Mouse (Mus musculus) midbrain, embryonic 11.5 days (tissue): ENCODE results near the gene Abcg1. TPM values are rescaled to one million over a fixed set of nuclear protein-coding genes. Genes with fewer than 3 reads are reported as not detected.
A peak's percentile ranks its signal among the peaks of the same experiment; 100 is the strongest.

Experiments
- ATAC-seq: fragments of 200-750 bp; cut with Nextera tagmentation; 2 replicates; pipeline ENCODE4 v1.8.0; 2017; ENCODE audit warnings: moderate TSS enrichment, moderate library complexity; ENCODE audit not compliant: low FRiP score
- DNase-seq: peaks from one replicate; pipeline ENCODE4 v3.0.0; 2015; ENCODE audit warnings: low spot score; ENCODE audit errors: missing footprints
- H3K27ac ChIP-seq: fragments of 300-500 bp; sonication (generic); 2 replicates; pipeline ENCODE4 v1.5.1; 2014; ENCODE audit warnings: low read depth, low read length
- H3K27me3 ChIP-seq: fragments of 300-500 bp; sonication (generic); 2 replicates; pipeline ENCODE4 v1.6.1; 2014; ENCODE audit warnings: mild to moderate bottlenecking, low read length, moderate library complexity, mixed read lengths; ENCODE audit not compliant: control insufficient read depth, insufficient read depth
- H3K36me3 ChIP-seq: fragments of 300-500 bp; sonication (generic); 2 replicates; pipeline ENCODE4 v1.6.1; 2014; ENCODE audit warnings: mild to moderate bottlenecking, low read length, moderate library complexity, mixed read lengths; ENCODE audit not compliant: control insufficient read depth, insufficient read depth
- H3K4me1 ChIP-seq: fragments of 300-500 bp; sonication (generic); 2 replicates; pipeline ENCODE4 v1.6.1; 2014; ENCODE audit warnings: low read length; ENCODE audit not compliant: control insufficient read depth, insufficient read depth
- H3K4me2 ChIP-seq: fragments of 300-500 bp; sonication (generic); 2 replicates; pipeline ENCODE4 v1.6.1; 2014; ENCODE audit warnings: mild to moderate bottlenecking, moderate library complexity
- H3K4me3 ChIP-seq: fragments of 300-500 bp; sonication (generic); 2 replicates; pipeline ENCODE4 v1.5.1; 2014; ENCODE audit warnings: low read depth, low read length
- H3K9ac ChIP-seq: fragments of 300-500 bp; sonication (generic); 2 replicates; pipeline ENCODE4 v1.6.1; 2014; ENCODE audit warnings: low read length
- H3K9me3 ChIP-seq: fragments of 300-500 bp; sonication (generic); 2 replicates; pipeline ENCODE4 v1.6.1; 2016; ENCODE audit warnings: low read length; ENCODE audit not compliant: control insufficient read depth
- WGBS: fragments of 180-500 bp; shearing (Covaris S2); extraction: QIAGEN DNeasy Blood & Tissue Kit; methylation state at CpG from one replicate; pipeline ENCODE4 v1.1.7; 2014; 5-methylcytosine and 5-hydroxymethylcytosine counted together
- polyA plus RNA-seq: library from polyadenylated mRNA; unstranded; fragments of >200 nt; fragmentation: Nextera tagmentation; extraction: Ambion mirVana; gene quantifications from 2 replicates; pipeline ENCODE4 v1.2.1, GENCODE M21; 2014

Abcg1 gene
- polyA plus RNA-seq, 1 experiment from 2014 or later, result 10.4 TPM

DNA sequence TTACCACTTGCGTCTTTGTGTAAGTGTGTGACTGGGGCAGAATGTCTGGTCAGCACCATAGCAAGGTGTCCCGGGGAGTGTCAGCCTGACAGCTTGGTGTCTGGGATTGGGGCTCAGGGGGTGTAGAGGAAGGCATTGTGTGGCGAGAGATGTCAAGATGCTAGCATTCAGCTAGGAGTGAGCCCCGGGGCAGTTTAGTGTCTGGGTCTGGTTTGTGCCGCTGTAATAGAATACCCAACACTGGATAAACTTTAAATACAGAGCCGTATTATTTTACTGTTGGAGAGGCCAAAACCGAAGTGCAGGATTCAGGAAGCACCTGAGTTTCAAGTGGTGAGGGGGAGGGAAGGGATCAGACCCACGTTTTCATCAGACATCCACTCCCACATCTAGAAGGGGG lies 20.1 kb upstream of the Abcg1 start:
- no peaks in the 10 kb centered on the region for H3K36me3 ChIP-seq
- DNase-seq (peak; percentile 28), ATAC-seq (no peak)
- H3K9ac ChIP-seq, result no peak overlapping the region
- H3K4me3 ChIP-seq, result no peak overlapping the region
- H3K27me3 ChIP-seq, result no peaks in the 10 kb centered on the region
- 86% methylated on average over 8 of the region's 8 CpGs for WGBS
- H3K9me3 ChIP-seq, result no peaks in the 10 kb centered on the region
- H3K4me2 ChIP-seq, result no peak overlapping the region
- H3K27ac ChIP-seq, result no peak overlapping the region
- no peaks in the 10 kb centered on the region for H3K4me1 ChIP-seq

DNA sequence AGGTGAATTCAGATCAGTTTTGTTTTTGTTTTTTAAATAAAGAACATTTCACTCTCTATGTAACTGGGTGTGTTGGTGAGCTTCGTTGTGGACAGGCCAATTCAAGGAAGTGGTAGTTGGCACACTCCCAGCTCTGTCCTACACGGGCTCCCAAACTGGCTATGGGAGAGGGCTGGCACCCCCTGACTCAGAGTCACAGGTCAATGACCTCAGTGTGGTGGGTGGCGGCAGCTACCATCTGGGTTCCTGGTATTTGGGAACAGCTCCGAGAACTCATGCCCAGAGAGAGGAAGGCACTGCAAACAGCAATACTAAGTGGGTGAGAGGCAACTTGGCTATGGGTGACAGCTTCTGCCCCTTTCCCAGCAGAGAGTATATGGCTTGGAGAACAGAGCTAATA lies 19.1 kb upstream of the Abcg1 start:
- Histone ChIP-seq H3K36me3 (no peaks in the 10 kb centered on the region), H3K27ac (no peak overlapping the region)

DNA sequence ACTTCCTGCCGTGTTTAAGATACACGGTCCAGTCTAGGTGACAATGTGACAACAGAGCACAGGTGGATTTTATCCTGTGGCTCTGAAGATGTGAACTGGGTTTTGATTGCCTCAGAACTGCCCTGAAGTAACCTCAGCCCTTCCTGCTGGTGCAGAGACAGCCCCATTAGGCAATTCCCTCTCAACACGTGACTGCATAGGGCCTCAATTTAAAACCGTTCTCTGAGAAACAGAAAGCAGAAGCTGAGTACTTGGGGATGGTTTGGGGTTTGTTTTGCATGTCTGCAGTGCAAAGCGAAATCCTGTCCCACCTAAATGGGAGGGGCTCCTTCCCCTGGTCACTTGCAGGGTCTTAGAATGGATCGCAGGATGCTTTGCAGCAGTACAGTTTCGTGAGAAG lies 17.8 kb upstream of the Abcg1 start:
- Histone ChIP-seq H3K9ac (no peak overlapping the region), H3K4me1 (no peaks in the 10 kb centered on the region), H3K27ac (no peak overlapping the region), H3K36me3 (no peaks in the 10 kb centered on the region), H3K27me3 (no peaks in the 10 kb centered on the region), H3K9me3 (no peaks in the 10 kb centered on the region), H3K4me3 (no peak overlapping the region), H3K4me2 (no peak overlapping the region)
- WGBS, result 76% methylated on average over 7 of the region's 7 CpGs
- DNase-seq (peak; percentile 4), ATAC-seq (no peak)

More for the DNA sequence above, 19.1 kb upstream of the Abcg1 start:
- H3K4me2 ChIP-seq, result no peak overlapping the region
- H3K9ac ChIP-seq, result no peak overlapping the region
- no peaks in the 10 kb centered on the region for H3K9me3 ChIP-seq
- WGBS, result 75% methylated on average over 4 of the region's 4 CpGs
- DNase-seq (no peak), ATAC-seq (no peak)
- H3K4me1 ChIP-seq, result no peaks in the 10 kb centered on the region
- H3K4me3 ChIP-seq, result no peak overlapping the region
- H3K27me3 ChIP-seq, result no peaks in the 10 kb centered on the region

DNA sequence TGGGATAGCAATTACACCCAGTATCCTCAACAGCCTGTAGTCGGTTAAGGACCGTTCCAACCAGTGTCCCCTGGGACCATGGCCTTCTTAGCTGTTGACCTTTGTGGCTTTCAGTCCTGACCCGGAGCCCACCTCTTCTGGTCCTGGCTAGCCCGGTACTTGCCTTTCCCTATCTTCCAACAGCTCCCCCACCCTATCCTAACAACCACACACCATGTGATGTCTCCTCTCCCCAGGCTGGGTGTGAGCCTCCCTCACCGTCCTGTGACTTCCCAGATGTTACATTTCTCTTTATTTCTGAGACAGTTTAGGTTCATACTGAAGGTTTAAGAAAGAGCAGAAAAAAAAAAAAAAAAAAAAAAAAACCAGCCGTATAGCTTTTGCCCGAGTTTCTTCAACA lies 17.1 kb upstream of the Abcg1 start:
- no peak for ATAC-seq
- Histone ChIP-seq H3K4me1 (no peaks in the 10 kb centered on the region), H3K9me3 (no peaks in the 10 kb centered on the region), H3K4me2 (no peak overlapping the region), H3K9ac (no peak overlapping the region), H3K4me3 (no peak overlapping the region), H3K27ac (no peak overlapping the region), H3K36me3 (no peaks in the 10 kb centered on the region), H3K27me3 (no peaks in the 10 kb centered on the region)
- 81% methylated on average over 7 of the region's 7 CpGs for WGBS
- peak; percentile 10 for DNase-seq

DNA sequence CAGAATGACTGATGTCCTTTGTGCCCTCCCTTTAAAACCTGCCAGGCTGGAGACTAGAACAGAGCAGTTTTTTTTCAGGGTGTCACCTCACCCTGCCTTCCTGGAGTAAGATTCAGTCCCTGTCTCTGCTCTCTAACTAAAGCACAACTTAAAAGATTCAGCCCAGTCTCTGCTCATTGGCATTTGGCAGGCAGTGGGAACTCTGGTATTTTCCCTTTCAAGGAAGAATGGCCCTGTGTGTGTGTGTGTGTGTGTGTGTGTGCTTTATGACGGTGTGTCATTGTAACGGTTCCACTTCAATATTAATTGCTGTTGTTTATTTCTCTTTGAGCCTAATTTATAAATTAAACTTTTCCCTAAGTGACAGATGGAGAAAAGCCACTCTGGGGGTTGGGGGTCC lies 14.7 kb upstream of the Abcg1 start:
- Histone ChIP-seq H3K27me3 (no peaks in the 10 kb centered on the region), H3K4me1 (no peaks in the 10 kb centered on the region), H3K4me3 (no peak overlapping the region), H3K27ac (no peak overlapping the region), H3K9ac (no peak overlapping the region), H3K36me3 (no peaks in the 10 kb centered on the region), H3K9me3 (no peaks in the 10 kb centered on the region), H3K4me2 (no peak overlapping the region)
- ATAC-seq, result no peak
- DNase-seq, result peak; percentile 17
- WGBS, result 76% methylated on average over 2 of the region's 2 CpGs

DNA sequence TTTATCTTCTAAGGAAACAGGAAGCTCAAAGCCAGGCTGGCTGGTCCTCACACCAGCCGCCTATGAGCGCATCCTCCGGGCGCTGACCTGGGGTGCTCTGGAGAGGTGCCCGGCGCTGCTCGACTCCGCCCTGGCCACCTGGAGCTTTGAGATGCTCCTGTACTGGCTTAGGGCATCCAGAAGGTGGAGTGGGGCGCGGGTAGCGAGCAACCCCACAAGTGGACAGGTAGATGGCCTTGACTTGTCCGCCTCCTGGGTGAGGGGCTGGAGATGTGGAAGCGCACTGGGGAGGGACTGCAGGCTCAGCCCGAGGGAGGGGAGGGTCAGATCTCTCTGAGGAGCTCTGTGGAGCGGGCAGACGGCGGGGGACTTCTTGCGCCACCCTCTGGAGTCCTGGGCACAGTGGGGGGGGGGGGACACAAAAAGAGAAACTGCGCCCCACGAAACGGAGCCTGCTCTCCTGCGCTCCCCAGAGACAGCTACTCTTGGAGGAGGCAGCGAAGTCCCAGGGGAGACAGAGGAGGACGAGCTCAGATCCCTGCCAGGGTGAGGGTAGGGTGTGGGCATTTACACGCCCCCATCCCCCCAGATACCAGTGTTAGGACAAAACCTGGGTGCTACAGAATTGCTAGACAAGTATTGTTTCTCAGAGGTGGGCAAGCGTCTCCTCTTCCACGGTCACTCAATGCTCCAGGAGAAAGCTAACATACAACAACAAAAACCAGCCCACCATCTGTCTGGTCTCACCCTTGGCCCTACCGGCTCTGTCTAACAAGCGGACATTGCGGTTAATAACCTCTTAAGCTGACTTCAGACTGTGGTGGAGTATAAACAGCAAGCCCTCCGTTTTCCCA lies 643 bp downstream of the Abcg1 start:
- Histone ChIP-seq H3K4me3 (peak overlapping the region; percentile 46), H3K27me3 (peaks cover 7% of the 10 kb centered on the region; the same call in 1 of the 2 replicates), H3K27ac (no peak overlapping the region), H3K36me3 (no peaks in the 10 kb centered on the region), H3K4me2 (peak overlapping the region; percentile 83), H3K4me1 (peaks cover 4% of the 10 kb centered on the region; the same call in 1 of the 2 replicates), H3K9ac (peak overlapping the region; percentile 44), H3K9me3 (no peaks in the 10 kb centered on the region; the same call in 1 of the 2 replicates)
- WGBS, result 1% methylated on average over 30 of the region's 31 CpGs
- peak; percentile 95 for DNase-seq
- ATAC-seq, result peak; percentile 49

DNA sequence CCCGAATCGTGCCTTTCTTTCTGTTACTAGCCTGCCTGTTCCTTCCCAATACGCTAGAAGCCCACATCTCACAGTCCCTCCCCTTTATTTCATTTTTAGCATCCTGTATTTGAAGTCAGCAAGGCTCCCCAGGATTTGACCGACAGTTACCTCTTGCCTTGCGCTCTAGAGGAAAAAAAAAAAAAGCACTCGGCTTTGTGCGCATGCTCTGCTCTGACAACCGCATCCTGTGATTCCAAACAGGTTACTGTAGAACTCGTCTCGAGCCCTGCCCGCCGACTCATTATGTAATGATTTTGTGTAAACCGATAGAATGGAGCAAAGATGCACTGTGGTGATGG lies 1.2 kb downstream of the Abcg1 start:
- WGBS, result 6% methylated on average over 13 of the region's 13 CpGs
- Histone ChIP-seq H3K27me3 (peaks cover 7% of the 10 kb centered on the region; the same call in 1 of the 2 replicates), H3K9ac (no peak overlapping the region), H3K27ac (no peak overlapping the region), H3K9me3 (no peaks in the 10 kb centered on the region; the same call in 1 of the 2 replicates), H3K4me3 (peak overlapping the region; percentile 46), H3K4me2 (peak overlapping the region; percentile 83), H3K4me1 (peaks cover 4% of the 10 kb centered on the region; the same call in 1 of the 2 replicates), H3K36me3 (no peaks in the 10 kb centered on the region)
- DNase-seq, result peak; percentile 92
- peak; percentile 18; the same call in 1 of the 2 replicates for ATAC-seq

DNA sequence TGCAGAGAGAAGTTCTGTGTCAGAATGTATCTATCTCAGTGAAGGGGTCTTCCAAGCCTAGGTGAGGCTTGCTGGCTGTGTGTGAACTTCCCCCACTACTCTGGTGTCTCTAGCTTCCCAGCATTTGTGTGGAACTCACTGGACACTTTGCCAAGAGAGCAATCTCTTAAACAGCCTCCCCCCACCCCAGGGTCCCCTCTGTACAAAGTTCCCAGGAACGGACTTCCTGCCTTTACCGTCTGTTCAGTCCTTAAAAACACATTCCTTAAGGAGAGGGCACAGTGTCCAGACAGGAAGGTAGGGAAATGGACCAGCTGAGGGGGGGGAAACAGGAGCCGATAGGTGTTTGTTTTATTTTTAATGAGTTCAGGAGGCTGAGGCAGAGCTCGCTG lies 2.7 kb downstream of the Abcg1 start:
- Histone ChIP-seq H3K4me1 (peaks cover 4% of the 10 kb centered on the region; the same call in 1 of the 2 replicates), H3K27me3 (peaks cover 7% of the 10 kb centered on the region; the same call in 1 of the 2 replicates), H3K9ac (no peak overlapping the region), H3K27ac (no peak overlapping the region), H3K4me3 (no peak overlapping the region), H3K4me2 (no peak overlapping the region), H3K9me3 (no peaks in the 10 kb centered on the region), H3K36me3 (no peaks in the 10 kb centered on the region)
- ATAC-seq (no peak), DNase-seq (peak; percentile 74)
- WGBS, result 63% methylated on average over 4 of the region's 4 CpGs

DNA sequence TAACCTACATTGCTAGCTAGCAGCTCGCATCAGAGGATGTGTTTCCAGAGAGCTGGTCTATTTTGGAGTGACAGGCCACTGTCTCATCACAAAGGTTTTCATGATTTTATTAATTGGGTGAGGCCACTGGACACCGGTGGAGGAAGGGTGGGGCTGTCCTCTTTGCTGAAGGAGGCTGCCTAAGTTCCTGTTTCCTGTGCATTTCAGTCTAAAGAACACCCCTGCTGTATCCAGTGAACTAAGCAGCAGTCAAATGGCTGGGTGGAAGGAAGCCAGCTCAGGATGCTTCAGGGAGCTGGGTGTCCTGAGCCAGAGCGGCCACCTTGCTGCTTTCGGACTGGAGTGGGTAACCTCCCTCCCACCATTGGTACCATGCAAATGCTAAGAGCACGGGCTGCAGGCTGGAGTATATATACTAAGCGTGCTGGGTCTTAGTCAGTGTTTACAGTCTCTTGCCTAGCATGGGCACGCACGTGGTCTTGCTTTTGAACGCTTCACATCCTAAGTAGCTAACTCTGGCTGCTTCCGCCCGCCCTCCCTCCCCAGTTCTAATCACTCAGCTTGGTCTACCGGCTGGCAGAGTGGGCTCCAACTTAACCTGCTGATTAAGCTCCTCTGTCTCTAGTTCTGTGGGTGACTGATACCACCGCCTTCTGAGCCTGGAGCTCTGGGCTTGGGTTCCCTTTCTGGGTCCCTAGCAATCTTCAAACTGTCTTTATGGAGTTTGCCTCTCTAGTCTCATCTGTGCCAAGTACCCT lies 3.3 kb downstream of the Abcg1 start:
- no peak overlapping the region for H3K27ac ChIP-seq
- WGBS, result 67% methylated on average over 13 of the region's 13 CpGs
- H3K4me1 ChIP-seq, result peaks cover 4% of the 10 kb centered on the region; the same call in 1 of the 2 replicates
- no peaks in the 10 kb centered on the region for H3K36me3 ChIP-seq
- H3K4me2 ChIP-seq, result no peak overlapping the region
- H3K27me3 ChIP-seq, result peaks cover 7% of the 10 kb centered on the region; the same call in 1 of the 2 replicates
- peak; percentile 17 for DNase-seq
- H3K9me3 ChIP-seq, result no peaks in the 10 kb centered on the region
- no peak overlapping the region for H3K9ac ChIP-seq
- no peak for ATAC-seq
- H3K4me3 ChIP-seq, result no peak overlapping the region
